Mouse (Mus musculus) C2C12 (cell line): ENCODE results near the gene Btbd11.

Experiments
- CTCF ChIP-seq: IDR thresholded peaks from one replicate; pipeline ENCODE4 v1.5.1; 2011; ENCODE audit not compliant: control insufficient read depth, insufficient read depth, insufficient read length
- USF1 ChIP-seq: IDR thresholded peaks from one replicate; pipeline ENCODE4 v1.6.1; 2011; ENCODE audit warnings: low read depth, mild to moderate bottlenecking, control low read depth, moderate library complexity

DNA sequence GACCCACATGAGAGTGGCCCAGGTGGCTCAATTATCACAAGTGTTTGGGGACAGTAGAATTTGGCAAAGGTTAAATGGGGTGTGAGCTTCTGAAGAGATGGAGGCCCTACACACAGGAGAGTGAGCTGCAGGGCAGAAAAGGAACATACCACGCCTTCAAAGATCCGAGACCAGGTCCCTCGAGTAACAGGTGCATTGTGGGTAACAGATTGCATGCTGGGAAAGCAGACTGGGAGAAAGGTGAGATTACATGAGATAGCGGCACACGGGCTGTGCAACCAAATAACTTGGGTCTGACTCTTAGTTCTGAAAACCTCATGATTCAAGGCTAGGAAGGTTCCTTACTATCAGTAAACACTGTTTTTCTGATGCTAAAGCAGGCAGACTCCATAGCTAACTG is 209.7 kb downstream of the Btbd11 start:
- no peak for TF ChIP-seq CTCF
- TF ChIP-seq USF1 = no peak
